Mouse (Mus musculus) heart, embryonic 13.5 days (tissue): ENCODE data around the gene Dpp8. TPM values are rescaled to one million over a fixed set of nuclear protein-coding genes. Genes with fewer than 3 reads are reported as not detected.
"Not testable (repeated sequence)": the region's sequence is repeated elsewhere in the genome, so short reads cannot be mapped to it uniquely, and the experiment has no call there.

ENCODE experiments used
- ATAC-seq: fragments of 200-750 bp; cut with Nextera tagmentation; 2 replicates; pipeline ENCODE4 v1.8.0; 2017; ENCODE audit warnings: moderate TSS enrichment; ENCODE audit not compliant: insufficient number of reproducible peaks, low FRiP score, low TSS enrichment; ENCODE audit errors: extremely low read depth
- H3K27ac ChIP-seq: fragments of 300-500 bp; sonication (generic); replicated peaks from 2 replicates; pipeline ENCODE4 v1.5.1; 2015; ENCODE audit warnings: moderate library complexity, mild to moderate bottlenecking, inconsistent platforms
- H3K27me3 ChIP-seq: fragments of 300-500 bp; sonication (generic); replicated peaks from 2 replicates; pipeline ENCODE4 v1.6.1; 2015; ENCODE audit warnings: mild to moderate bottlenecking, inconsistent platforms
- H3K36me3 ChIP-seq: fragments of 300-500 bp; sonication (generic); 2 replicates; pipeline ENCODE4 v1.6.1; 2015; ENCODE audit warnings: mild to moderate bottlenecking, inconsistent platforms
- H3K4me1 ChIP-seq: fragments of 300-500 bp; sonication (generic); 2 replicates; pipeline ENCODE4 v1.6.1; 2015; ENCODE audit warnings: inconsistent platforms
- H3K4me2 ChIP-seq: fragments of 300-500 bp; sonication (generic); 2 replicates; pipeline ENCODE4 v1.6.1; 2015; ENCODE audit warnings: inconsistent platforms, mild to moderate bottlenecking, moderate library complexity
- H3K4me3 ChIP-seq: fragments of 300-500 bp; sonication (generic); 2 replicates; pipeline ENCODE4 v1.5.1; 2015; ENCODE audit warnings: moderate library complexity, mild to moderate bottlenecking, inconsistent platforms
- H3K9ac ChIP-seq: fragments of 300-500 bp; sonication (generic); 2 replicates; pipeline ENCODE4 v1.6.1; 2015; ENCODE audit warnings: inconsistent platforms, mild to moderate bottlenecking, moderate library complexity
- H3K9me3 ChIP-seq: fragments of 300-500 bp; sonication (generic); 2 replicates; pipeline ENCODE4 v1.6.1; 2016; ENCODE audit warnings: inconsistent platforms
- WGBS: fragments of 180-500 bp; shearing (Covaris S2); methylation state at CpG from one replicate; pipeline ENCODE4 v1.1.7; 2015; ENCODE audit warnings: mixed read lengths; 5-methylcytosine and 5-hydroxymethylcytosine counted together
- polyA plus RNA-seq: library from polyadenylated mRNA; unstranded; fragments of >200 nt; fragmentation: Nextera tagmentation; extraction: Ambion mirVana; gene quantifications from 2 replicates; pipeline ENCODE4 v1.2.1, GENCODE M21; 2015

Dpp8 gene
- polyA plus RNA-seq, 1 experiment from 2014 or later = 26.1 TPM

DNA sequence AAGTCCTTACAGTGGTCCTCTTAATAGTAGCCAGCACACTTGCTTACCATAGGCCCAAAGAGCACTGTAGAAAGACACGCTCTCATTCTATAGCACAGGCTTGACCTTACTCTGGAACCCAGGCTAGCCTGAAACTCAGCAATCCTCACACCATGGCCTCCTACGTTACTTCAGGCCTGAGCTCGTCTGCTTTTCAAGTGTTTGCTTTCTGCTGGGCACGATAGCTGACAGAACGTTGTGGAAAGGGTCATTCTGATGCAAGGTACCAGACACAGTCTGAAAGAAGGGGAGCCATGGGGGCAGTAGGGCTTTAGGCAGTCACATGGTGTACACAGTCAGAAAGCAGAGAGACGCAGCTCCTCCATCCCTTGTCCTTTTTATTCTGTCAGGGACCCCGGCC lies 32.0 kb downstream of the Dpp8 start:
- no peak for ATAC-seq
- WGBS = 95% methylated on average over 7 of the region's 7 CpGs
- H3K27me3 ChIP-seq = no peaks in the 10 kb centered on the region

DNA sequence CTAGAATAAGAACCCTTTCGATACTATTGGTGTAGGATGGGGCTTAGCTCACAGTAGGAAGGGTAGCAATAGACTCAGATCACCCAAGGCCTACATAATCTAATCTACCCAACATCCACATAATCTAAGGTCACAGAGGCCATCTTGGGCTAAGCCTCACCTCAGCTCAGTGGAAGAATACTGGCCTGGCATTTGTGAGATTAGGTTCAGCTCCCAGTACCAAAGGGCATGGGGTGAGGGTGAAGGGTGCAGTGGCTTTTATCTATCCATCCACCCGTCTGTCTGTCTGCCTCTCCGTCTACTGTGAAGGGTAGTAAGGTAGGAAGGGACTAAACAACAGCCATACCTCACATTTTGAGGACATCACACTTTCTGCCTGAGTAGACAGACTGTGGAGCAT lies 38.4 kb downstream of the Dpp8 start:
- Histone ChIP-seq H3K27me3 (no peaks in the 10 kb centered on the region), H3K9me3 (no peaks in the 10 kb centered on the region), H3K4me2 (no peak overlapping the region), H3K27ac (no peak overlapping the region), H3K4me3 (no peak overlapping the region), H3K36me3 (peaks cover 97% of the 10 kb centered on the region), H3K4me1 (no peaks in the 10 kb centered on the region), H3K9ac (no peak overlapping the region)
- no peak for ATAC-seq
- 61% methylated on average over 3 of the region's 3 CpGs for whole genome bisulfite sequencing

More for the DNA sequence above, 32.0 kb downstream of the Dpp8 start:
- H3K4me1 ChIP-seq = no peaks in the 10 kb centered on the region
- no peak overlapping the region for H3K4me2 ChIP-seq
- H3K4me3 ChIP-seq = no peak overlapping the region
- H3K9me3 ChIP-seq = no peaks in the 10 kb centered on the region
- H3K36me3 ChIP-seq = peaks cover 91% of the 10 kb centered on the region
- no peak overlapping the region for H3K27ac ChIP-seq
- no peak overlapping the region for H3K9ac ChIP-seq

DNA sequence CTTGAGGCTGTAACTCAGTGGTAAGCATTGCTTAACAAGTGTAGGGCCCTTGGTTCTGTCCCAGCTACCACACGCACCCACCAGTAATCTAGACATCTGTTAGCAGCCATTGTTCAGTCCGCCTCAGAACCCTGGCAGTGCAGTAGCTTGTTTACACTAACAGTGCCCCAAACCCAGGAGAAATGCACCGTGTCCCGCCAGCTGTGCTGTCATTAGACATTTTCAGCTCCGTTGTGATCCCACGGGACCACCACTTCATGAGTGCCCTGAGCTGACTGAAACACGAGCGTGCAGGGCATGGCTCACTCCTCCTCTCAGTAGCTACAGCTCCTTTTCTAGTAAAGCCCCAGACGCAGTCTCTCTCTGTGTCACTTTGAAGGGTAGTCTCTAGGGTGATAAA lies 41.3 kb downstream of the Dpp8 start:
- Histone ChIP-seq H3K27ac (no peak overlapping the region), H3K4me2 (no peak overlapping the region), H3K4me3 (no peak overlapping the region), H3K27me3 (no peaks in the 10 kb centered on the region), H3K9ac (no peak overlapping the region), H3K9me3 (no peaks in the 10 kb centered on the region), H3K4me1 (no peaks in the 10 kb centered on the region), H3K36me3 (peaks cover 98% of the 10 kb centered on the region)
- WGBS = 70% methylated on average over 9 of the region's 9 CpGs
- ATAC-seq = no peak

DNA sequence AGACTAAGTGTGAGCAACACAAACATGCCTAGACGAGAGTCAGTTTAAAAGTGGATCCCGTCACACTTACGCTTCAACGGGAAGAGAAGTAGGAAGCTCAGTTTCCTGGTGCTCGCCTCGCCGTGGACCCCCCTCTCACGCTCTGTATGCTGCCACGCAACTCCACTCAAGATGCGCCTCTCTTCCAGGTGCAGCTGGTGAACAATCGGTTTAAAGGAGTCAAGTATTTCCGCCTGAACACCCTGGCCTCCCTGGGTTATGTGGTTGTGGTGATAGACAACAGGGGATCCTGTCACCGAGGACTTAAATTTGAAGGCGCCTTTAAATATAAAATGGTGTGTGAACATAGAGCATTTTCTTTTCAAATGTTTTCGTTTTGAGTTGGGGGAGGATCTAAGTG lies 42.0 kb downstream of the Dpp8 start:
- no peak for ATAC-seq
- WGBS = 83% methylated on average over 15 of the region's 15 CpGs
- no peak overlapping the region for H3K27ac ChIP-seq
- H3K4me2 ChIP-seq = no peak overlapping the region
- H3K9me3 ChIP-seq = no peaks in the 10 kb centered on the region
- no peak overlapping the region for H3K9ac ChIP-seq
- no peaks in the 10 kb centered on the region for H3K4me1 ChIP-seq
- H3K27me3 ChIP-seq = no peaks in the 10 kb centered on the region
- no peak overlapping the region for H3K4me3 ChIP-seq
- H3K36me3 ChIP-seq = peaks cover 98% of the 10 kb centered on the region

DNA sequence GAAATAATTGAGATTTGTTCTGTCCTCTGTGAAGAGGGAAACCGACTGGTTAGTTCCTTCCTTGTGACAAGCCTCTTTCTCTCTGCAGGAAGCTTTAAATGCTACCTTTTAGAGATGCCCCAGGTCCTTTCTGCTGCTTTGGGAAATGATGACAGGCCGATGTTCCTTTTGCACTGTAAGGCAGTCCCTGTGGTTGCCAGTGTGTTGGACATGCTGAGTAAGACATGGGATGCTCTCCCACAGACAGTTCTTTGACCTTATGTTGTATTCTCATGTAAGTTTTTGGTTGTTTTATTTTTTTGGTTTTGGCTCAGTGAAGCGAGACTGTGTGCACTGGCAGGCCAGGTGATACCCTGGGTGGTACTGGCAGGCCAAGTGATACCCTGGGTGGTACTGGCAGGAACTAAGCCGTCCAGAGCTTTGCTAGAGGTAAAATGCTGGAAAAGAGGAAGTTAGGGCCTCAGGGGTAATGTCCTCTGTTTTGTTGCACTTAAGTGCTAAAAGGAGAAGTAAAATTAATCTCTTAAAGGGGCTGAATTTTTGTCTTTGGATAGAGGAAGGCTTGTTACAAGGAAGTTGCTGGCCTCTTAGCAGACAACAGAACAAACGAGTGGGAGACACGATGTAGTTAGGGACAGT lies 42.8 kb downstream of the Dpp8 start:
- Histone ChIP-seq H3K27ac (no peak overlapping the region), H3K9ac (no peak overlapping the region), H3K4me3 (no peak overlapping the region), H3K4me1 (no peaks in the 10 kb centered on the region), H3K9me3 (no peaks in the 10 kb centered on the region), H3K36me3 (peaks cover 99% of the 10 kb centered on the region), H3K27me3 (no peaks in the 10 kb centered on the region), H3K4me2 (no peak overlapping the region)
- 79% methylated on average over 6 of the region's 6 CpGs for WGBS
- no peak for ATAC-seq

DNA sequence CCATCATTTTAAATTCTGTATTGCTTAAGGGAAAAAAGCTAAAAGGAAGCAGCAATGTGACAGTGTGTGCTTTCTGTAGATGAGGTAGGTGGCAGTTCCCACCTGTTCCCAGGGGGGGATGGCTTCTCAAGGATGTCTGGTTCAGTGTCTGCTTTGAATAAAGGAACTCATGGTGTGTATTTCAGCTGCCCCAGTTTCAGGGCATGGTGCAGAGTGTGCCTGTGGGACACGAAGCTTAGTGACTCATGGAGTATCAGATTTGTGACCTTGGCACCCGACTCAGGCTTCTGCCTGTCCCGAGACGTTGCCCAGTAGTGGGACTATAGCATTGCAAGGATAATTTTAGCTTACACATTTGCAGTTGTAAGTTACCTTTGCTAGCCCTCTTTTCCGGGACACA lies 45.3 kb downstream of the Dpp8 start:
- Histone ChIP-seq H3K36me3 (peaks cover 100% of the 10 kb centered on the region), H3K4me3 (no peak overlapping the region), H3K4me1 (no peaks in the 10 kb centered on the region), H3K27me3 (no peaks in the 10 kb centered on the region), H3K4me2 (no peak overlapping the region), H3K9ac (no peak overlapping the region), H3K27ac (no peak overlapping the region), H3K9me3 (no peaks in the 10 kb centered on the region)
- 72% methylated on average over 5 of the region's 5 CpGs for WGBS
- ATAC-seq = no peak

DNA sequence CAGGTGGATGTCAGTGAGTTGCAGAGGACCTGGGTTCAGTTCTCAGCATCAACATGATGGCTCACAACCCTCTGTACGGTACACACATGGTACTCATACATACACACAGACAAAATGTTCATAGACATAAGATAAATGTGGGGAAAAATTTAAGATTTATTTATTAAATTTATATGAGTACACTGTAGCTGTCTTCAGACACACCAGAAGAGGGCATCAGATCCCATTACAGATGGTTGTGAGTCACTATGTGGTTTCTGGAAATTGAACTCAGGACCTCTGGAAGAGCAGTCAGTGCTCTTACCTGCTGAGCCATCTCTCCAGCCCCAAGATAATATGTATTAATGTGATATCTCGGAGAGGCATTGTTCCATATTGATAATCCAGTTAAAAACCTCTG lies 47.9 kb downstream of the Dpp8 start:
- 88% methylated on average over 2 of the region's 2 CpGs for whole genome bisulfite sequencing
- H3K27ac ChIP-seq, ATAC-seq, H3K4me1 ChIP-seq, H3K9ac ChIP-seq, H3K4me2 ChIP-seq, H3K4me3 ChIP-seq, H3K27me3 ChIP-seq, H3K9me3 ChIP-seq: not testable (repeated sequence)
- peaks cover 97% of the 10 kb centered on the region for H3K36me3 ChIP-seq

DNA sequence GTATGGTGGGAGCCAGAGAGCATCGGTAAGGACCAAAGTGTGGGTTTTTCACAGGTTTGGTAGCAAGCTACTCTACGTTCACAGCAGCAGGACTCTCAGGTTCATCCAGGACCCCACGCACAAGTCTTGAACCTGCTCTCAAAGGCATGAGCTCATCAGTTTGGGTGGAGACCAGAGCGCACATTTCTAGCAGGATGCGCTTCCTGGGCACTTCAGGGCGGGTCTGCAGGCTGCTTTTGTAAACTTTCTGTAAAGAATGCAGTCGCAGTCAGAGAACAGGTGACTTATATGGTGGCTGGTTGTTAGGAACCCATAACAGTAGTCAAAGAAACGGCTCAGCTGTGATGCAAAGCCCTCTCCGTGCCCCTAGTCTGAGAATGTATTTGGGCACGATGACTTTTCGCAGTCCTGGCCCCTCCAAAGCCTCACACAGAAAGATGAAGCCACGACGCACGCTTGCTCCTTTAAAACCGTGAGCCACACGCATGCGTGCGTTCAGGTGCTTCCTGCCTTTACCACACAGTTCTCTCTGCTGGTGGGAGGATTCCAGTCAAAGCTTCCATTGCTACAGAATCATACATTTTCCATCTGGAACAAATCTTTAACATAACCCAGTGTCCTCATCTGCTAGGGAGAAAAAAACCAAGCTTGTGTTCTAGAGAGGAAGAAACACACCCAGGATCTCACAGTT lies 51.0 kb downstream of the Dpp8 start:
- no peak overlapping the region for H3K9ac ChIP-seq
- no peak overlapping the region for H3K4me3 ChIP-seq
- H3K4me1 ChIP-seq = peaks cover 5% of the 10 kb centered on the region
- H3K36me3 ChIP-seq = peaks cover 66% of the 10 kb centered on the region
- H3K9me3 ChIP-seq = no peaks in the 10 kb centered on the region
- H3K27me3 ChIP-seq = no peaks in the 10 kb centered on the region
- no peak for ATAC-seq
- no peak overlapping the region for H3K4me2 ChIP-seq
- 88% methylated on average over 18 of the region's 18 CpGs for WGBS
- H3K27ac ChIP-seq = no peak overlapping the region

DNA sequence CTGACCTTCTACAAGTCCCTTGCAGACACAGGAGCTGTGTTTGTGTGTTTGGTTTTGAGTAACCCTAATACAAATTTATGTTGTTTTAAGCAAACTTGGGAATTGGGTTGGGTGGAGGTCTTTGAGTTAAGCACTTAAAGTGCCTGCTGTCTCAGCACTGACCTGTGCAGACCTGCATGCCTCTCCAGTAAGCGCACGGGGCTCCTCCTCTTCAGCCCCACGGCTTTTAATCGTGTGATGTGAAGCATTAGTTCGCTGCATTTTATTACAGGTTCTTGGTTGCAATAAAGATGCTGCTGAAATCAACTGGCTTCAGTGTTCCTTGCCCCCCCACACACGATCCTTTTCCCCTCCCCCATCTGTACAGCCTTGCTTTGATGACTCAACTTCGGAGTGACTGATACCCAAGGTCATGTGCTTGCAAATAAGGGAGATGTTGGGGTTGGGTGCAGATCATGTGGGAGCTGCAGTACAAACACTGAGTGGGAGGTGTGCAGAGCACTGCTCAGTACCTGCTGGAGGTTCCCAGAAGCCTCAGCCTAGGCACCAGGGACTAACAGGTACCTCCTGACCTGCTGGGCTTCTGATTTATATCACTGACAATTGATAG lies 52.1 kb downstream of the Dpp8 start:
- peaks cover 5% of the 10 kb centered on the region for H3K4me1 ChIP-seq
- H3K4me3 ChIP-seq = no peak overlapping the region
- H3K9ac ChIP-seq = no peak overlapping the region
- no peak overlapping the region for H3K27ac ChIP-seq
- no peaks in the 10 kb centered on the region for H3K9me3 ChIP-seq
- H3K27me3 ChIP-seq = no peaks in the 10 kb centered on the region
- ATAC-seq = no peak
- no peak overlapping the region for H3K4me2 ChIP-seq
- 69% methylated on average over 7 of the region's 7 CpGs for WGBS
- H3K36me3 ChIP-seq = peaks cover 55% of the 10 kb centered on the region

DNA sequence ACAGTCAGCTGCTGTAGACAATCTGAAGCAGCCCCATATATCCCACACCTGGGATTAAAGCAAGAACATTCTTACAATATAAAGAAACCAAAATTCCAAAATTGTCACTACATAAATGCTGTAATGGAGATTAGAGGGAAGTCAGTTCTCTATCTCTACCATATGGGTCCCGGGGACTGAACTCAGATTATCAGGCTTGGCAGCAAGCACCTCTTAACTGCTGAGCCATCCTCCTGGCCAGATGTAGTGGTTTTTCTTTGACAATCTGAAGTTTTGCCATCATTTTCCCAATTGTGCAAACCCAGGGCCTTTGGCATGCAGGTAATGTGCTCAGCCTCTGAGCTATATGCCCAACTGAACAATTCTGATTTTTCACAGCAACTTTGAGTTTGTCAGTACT lies 53.1 kb downstream of the Dpp8 start:
- no peaks in the 10 kb centered on the region for H3K9me3 ChIP-seq
- H3K4me1 ChIP-seq = peaks cover 14% of the 10 kb centered on the region
- no peak for ATAC-seq
- no peaks in the 10 kb centered on the region for H3K27me3 ChIP-seq
- WGBS = 39% methylated on average over 1 of the region's 1 CpGs
- H3K27ac ChIP-seq = no peak overlapping the region
- H3K4me2 ChIP-seq = no peak overlapping the region
- H3K9ac ChIP-seq = no peak overlapping the region
- peaks cover 46% of the 10 kb centered on the region for H3K36me3 ChIP-seq
- no peak overlapping the region for H3K4me3 ChIP-seq

DNA sequence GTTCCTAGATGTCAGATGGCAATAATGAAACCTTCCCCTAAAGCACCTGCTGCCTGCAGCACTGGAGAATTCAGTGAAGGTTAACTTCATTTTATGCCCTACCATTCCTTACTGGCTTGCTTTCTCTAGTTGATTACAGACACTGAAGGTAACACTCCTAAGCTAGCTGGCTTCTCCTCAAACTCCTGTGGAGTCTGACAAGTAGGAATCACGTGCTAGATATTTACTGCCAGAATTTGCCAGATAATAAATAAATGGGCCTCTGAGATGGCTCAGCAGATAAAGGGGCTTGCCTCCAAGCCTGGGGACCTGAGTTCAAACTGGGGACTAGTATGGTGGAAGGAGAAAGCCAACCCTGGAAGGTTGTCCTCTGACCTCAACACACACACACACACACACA lies 54.6 kb downstream of the Dpp8 start:
- WGBS = 64% methylated on average over 1 of the region's 1 CpGs
- H3K4me2 ChIP-seq = no peak overlapping the region
- H3K9me3 ChIP-seq = no peaks in the 10 kb centered on the region
- ATAC-seq = no peak
- no peak overlapping the region for H3K27ac ChIP-seq
- peaks cover 30% of the 10 kb centered on the region for H3K36me3 ChIP-seq
- peaks cover 16% of the 10 kb centered on the region for H3K4me1 ChIP-seq
- H3K4me3 ChIP-seq = no peak overlapping the region
- H3K9ac ChIP-seq = no peak overlapping the region
- no peaks in the 10 kb centered on the region for H3K27me3 ChIP-seq

DNA sequence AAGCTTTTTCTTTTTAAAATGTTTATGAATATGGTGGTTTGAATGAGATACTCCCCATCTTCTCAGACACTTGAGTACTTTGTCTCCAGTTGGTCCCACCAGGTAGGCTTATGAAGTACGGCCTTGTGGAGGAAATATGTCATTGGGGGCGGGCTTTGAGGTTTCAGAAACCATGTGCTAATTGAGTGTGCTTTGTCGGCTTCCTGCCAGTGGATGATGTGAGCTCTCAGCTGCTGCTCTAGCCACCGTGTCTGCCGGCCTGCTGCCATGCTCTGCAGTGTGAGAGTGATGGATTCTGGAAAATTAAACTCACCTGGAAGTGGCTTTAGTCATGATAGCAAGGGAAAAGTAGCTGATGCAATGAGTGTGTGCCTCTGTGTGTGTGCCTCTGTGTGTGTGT lies 55.3 kb downstream of the Dpp8 start:
- no peak overlapping the region for H3K4me2 ChIP-seq
- WGBS = 54% methylated on average over 5 of the region's 5 CpGs
- H3K27ac ChIP-seq = no peak overlapping the region
- H3K36me3 ChIP-seq = peaks cover 23% of the 10 kb centered on the region
- peaks cover 16% of the 10 kb centered on the region for H3K4me1 ChIP-seq
- H3K27me3 ChIP-seq = no peaks in the 10 kb centered on the region
- no peak for ATAC-seq
- no peak overlapping the region for H3K4me3 ChIP-seq
- H3K9me3 ChIP-seq = no peaks in the 10 kb centered on the region
- no peak overlapping the region for H3K9ac ChIP-seq
